Mouse (Mus musculus) yolk sac, embryonic 10.5 days (tissue): ENCODE data around the gene Krt16.
A peak's percentile ranks its signal among the peaks of the same experiment; 100 is the strongest.
"Not testable (repeated sequence)": the region's sequence is repeated elsewhere in the genome, so short reads cannot be mapped to it uniquely, and the experiment has no call there.

ENCODE experiments used
- DNase-seq: peaks from one replicate; pipeline ENCODE4 v3.0.0-alpha.2; 2017; ENCODE audit warnings: low spot score

Gene Krt16

DNA sequence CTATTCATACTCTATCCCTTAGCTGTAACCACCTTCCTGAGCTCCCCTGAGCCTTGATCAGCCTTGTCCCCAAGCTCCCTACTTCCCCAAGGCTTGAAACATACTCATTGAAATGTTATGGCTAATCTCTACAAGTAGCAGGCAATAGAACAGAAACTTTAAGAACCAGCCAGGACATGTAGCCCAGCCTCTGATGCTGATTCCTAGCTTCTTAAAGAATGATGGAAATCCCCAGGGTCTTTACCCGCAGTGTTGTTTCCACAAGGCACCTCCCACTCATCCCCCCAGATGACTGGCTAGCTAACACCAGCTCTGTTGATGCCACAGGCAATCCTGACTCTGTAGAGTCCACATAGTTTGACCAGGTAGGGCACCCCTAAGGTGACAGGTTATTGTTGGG lies 9.3 kb upstream of the Krt16 start:
- no peak for DNase-seq

DNA sequence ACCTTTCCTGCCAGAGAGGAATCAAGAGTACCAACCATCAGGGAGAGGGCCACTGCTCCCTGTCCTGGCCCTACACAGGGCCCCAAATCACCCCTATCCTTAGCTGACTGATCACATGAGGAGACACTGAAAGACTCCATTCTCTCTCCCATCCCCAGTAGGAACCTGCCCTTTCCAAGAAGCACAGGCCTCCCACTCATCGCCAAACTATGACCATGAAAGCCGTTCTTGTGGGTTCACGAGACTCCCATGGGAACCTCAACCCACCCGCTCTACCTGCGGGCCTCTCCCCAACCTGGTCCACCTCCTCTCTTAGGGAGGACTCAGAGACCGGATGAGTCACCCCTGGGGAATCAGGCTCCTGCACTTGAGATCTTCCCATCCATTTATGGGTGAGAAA lies 6.8 kb upstream of the Krt16 start:
- no peak for DNase-seq

DNA sequence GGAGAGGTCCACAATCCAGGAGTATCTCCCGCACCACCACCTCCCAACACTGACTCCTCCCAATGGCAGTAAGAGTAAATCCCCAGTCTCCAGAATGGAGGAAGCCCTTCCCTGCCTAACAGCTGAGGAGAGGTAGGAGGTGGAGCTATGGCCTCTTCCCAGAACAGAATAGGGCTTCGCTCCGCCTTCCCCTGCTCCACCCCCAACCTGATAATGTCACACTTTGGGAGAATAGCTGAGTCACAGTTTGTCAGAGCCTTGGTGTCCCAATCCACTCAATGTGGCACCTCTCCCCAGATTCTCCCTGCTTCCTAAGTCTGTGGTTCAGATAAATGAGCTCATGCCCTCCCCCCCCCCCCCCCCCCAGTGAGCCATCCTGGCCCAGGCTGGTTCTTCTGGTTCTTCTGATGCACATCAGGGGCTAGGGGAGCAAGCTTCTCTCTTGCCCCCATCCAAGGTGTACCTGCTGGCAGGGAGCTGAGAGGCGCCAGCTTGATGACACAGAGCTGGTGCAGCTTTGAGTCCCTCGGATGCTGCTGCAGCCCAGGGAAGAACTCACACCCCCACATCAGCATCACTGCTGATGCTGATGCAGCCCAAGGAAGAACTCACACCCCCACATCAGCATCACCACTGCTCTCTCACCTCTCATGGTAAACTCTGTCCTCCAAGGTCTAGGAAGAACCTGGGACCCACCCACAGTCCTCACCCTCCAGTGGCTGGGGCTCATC lies 5.8 kb upstream of the Krt16 start:
- DNase-seq, result no peak

DNA sequence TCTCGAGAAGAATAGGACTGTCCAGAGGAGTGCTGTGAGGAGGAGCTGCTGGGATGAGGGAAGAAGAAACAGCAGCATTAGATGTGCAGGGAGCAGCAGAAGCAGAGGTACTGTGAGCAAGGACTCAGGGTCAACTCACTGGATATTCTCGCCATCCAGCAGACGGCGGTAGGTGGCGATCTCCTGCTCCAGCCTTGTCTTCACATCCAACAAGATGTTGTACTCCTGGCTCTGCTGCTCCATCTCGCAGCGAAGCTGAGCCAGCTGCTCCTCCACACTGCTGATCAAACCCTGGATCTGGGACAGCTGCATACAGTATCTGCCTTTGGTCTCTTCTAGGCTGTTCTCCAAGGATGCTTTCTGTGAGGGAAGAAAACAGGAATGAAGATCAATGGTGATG lies 2.2 kb downstream of the Krt16 start:
- not testable (repeated sequence) for DNase-seq

DNA sequence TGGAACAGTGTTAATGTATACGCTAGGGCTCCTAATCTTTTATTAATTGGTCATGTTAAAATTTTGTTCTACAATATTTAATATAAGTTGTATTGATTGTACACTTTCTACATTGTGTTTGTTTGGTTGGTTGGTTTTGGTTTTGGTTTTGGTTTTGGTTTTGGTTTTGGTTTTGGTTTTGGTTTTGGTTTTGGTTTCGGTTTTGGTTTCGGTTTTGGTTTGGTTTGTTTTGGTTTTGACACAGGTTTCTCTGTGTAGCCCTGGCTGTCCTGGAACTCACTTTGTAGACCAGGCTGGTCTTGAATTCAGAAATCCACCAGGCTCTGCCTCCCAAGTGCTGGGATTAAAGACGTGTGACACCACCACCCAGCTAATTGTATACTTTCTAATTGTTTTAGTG lies 8.4 kb downstream of the Krt16 start:
- DNase-seq, result not testable (repeated sequence)

DNA sequence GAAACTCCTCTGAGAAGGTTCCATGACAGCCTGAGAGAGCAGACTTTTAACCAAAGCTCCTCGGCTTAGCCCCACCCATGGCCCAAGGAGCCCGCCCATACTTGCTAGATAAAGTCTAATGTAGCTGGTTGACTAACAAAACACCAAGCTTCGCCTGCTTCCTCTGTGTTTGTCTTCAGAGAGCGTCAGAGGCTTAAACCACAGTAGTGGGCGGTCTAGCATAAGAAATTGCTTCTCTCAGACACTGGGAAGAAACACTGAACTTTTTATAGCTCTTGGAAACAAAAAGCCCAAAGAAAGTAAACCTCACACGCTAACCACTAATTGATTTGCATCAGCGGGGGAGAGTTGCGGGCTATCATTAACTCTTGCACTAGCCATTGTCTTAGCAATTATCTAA lies 27.0 kb downstream of the Krt16 start:
- no peak for DNase-seq

DNA sequence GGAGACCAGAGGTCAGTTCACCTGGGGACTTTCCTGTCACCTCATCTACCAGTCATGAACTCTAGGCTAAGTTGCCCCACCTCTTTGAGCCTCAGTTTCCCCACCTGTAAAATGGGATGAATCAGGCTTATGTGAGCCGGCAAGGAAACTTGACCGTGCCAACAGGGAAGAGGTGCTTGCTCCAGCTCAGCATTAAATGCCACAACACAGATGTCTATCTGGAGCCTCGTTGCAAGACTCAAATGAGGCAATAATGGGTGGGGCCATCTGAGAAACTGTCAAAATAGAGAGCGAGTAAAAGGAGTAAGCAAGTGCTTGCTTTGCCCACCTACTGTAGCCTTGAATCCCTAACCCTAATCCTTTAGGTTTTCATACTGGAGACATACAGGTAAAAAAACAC lies 29.4 kb downstream of the Krt16 start:
- no peak for DNase-seq

DNA sequence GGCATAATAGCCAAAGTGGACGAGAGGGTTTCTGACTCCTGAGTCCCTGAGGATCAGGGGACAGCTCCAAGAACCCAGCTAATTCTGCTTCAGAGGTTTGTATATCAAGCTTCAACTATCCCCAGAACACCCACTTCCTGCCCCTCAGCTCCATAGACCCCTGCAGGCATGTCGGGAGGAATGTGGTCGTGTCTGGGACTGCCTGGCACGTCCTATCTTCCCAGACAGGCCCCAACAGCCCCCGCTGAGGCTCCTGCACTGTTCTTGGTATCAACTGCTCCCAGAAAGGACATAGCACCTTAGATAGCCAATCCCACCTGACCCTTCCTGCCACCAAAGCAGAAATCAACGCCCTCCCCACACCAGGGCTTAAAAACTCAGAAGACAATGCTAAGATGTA lies 40.2 kb downstream of the Krt16 start:
- peak; percentile 43 for DNase-seq

DNA sequence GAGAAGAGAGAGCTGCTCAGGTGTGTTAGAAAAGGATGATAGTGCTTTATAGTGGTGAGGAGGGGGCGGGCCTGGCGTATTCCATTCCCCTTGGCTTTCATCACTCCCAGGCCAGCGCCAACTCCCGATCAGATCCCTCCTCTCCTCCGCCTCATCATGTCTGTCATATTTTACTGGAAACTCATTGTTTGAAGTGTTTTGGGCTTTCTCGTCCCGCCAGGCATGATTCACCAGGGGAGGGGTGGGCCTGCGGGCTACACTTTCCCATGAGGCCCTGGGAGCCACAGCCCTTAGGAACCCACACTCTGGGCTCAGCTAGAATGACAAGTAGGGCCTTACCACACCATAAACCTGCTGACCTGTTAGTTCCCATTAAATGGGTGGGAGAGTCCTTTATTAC lies 41.2 kb downstream of the Krt16 start, which contains the start of gene Krt14:
Krt14 (minus strand) TSS at position 51 of the 400 bp plus-strand sequence.
- DNase-seq, result no peak

DNA sequence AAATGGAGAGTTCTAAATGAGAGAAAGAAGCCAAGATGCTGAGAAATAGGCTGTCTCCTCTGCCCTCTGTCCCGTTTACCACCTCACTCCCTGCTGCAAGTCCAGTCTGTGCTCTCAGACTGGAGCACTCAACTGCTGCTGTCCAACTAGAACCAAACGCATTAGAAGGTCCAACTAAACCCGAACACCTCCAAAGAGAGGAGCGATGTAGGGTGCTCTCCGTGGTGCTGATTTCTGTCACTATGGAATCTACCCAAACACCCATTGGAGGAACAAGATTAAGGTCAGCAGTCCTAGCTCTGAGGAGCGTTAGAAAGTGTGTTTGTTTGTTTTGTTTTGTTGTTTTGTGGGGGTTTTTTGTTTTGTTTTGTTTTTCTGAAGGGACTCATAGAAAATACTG lies 45.3 kb downstream of the Krt16 start:
- DNase-seq, result peak; percentile 64

DNA sequence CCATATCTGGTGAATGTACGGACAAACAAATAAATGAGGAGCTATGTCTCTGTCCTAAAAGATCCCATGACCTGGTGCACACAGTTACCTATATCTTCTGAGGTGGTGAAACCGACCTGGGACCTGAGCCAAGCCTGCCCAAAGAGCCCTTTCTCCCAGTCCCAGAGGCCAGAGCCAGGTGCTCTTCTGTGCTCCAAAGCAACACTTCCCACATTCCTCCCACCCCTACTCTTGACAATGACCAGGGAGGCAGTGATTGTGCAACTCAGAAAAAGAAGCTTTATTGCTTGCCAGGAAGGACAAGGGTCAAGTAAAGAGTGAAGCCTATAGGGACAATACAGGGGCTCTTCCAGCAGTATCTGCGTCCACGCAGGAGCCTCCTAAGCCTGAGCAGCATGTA lies 45.8 kb downstream of the Krt16 start:
- DNase-seq, result no peak

DNA sequence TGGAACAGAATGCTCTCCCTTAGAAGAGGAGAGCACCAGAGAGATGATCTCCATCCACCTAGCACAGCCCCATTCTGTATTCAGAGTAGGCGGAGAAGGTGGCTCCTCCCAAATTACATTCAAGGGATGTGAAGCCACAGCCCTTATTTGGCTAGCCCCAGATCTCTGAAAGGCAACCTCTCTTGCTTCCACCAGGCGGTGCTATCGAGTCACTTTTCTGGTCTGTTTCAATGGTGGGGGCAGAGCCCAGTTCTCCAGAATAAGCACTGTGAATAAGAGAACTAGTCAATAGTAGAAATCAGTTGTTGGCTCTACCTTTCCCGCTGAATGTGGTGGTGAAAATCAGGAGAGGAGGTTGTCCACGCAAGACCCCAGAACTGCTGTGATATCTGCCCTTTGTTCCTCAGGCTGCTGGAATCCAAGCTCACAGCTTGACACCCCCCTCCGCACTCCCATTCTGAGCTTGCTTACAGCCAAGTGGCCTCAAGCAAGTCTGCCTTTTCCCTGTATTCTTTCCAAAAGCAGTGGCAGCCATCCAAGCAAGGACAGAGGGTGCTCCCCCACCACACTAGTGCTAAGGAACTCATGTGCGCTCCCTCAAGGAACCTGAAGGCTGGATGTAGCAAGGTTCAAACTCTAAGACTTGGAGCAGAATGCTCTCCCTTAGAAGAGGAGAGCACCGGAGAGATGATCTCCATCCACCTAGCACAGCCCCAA lies 48.4 kb downstream of the Krt16 start:
- peak; percentile 24 for DNase-seq

DNA sequence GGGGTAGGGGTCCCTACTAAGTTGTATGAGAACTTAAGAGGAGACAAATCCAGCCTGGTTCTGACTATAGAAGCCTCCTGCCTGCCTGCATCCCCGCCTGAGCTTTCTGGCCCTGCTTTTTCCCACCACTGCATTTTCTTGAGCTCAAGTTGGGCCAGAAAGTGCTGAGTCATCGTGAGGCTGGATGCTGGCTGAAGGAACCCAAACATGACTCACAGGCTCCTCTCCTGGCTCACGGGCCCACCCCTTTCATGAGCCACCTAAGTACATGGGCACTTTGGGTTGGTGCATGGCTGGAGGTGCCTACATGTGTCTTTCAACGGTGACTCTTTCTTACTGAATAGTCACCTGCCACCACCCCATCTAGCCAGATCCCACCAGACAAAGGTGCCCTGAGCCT lies 50.0 kb downstream of the Krt16 start:
- DNase-seq, result no peak
